Mouse (Mus musculus): ENCODE measurements at regions not wholly inside any gene's neighbourhood (a gene's known extent, or its start where the extent isn't known, plus 50 kb on each side); places are given as distances from the start of the nearest gene placed in this dataset.

GRCm38 (mm10) chr2:33942085-33942484 lies 54.3 kb upstream of the Mvb12b start:
- DNase-seq (ENCODE audit: low spot score in 2 of 2), result no peak

- no peak for DNase-seq (ENCODE audit: low spot score in 2 of 2)
Measured at GRCm38 (mm10) chr2:33941316-33941715, 53.6 kb upstream of the Mvb12b start.

- DNase-seq (ENCODE audit: low spot score in 2 of 2), result no peak
Measured at GRCm38 (mm10) chr2:33939836-33940235, 52.1 kb upstream of the Mvb12b start.
